Mouse (Mus musculus) embryonic facial prominence, embryonic 14.5 days (tissue): ENCODE measurements around the gene Atp2b1. TPM values are rescaled to one million over a fixed set of nuclear protein-coding genes. Genes with fewer than 3 reads are reported as not detected.

Source experiments
- ATAC-seq: fragments of 200-750 bp; cut with Nextera tagmentation; 2 replicates; pipeline ENCODE4 v1.8.0; 2017; ENCODE audit warnings: low read depth, moderate number of reproducible peaks, moderate TSS enrichment
- DNase-seq: peaks from one replicate; pipeline ENCODE4 v3.0.0-alpha.2; 2015; ENCODE audit warnings: low spot score
- H3K27ac ChIP-seq: fragments of 300-500 bp; sonication (generic); replicated peaks from 2 replicates; pipeline ENCODE4 v1.5.1; 2014; ENCODE audit warnings: low read depth, mild to moderate bottlenecking, low read length, moderate library complexity
- H3K27me3 ChIP-seq: fragments of 300-500 bp; sonication (generic); replicated peaks from 2 replicates; pipeline ENCODE4 v1.6.1; 2014; ENCODE audit warnings: low read length; ENCODE audit not compliant: control insufficient read depth, insufficient read depth
- H3K36me3 ChIP-seq: fragments of 300-500 bp; sonication (generic); 2 replicates; pipeline ENCODE4 v1.6.1; 2014; ENCODE audit warnings: low read length, mixed read lengths; ENCODE audit not compliant: control insufficient read depth, insufficient read depth
- H3K4me1 ChIP-seq: fragments of 300-500 bp; sonication (generic); 2 replicates; pipeline ENCODE4 v1.6.1; 2014; ENCODE audit warnings: antibody characterized with exemption, low read length; ENCODE audit not compliant: control insufficient read depth, insufficient read depth
- H3K4me2 ChIP-seq: fragments of 300-500 bp; sonication (generic); 2 replicates; pipeline ENCODE4 v1.6.1; 2014; ENCODE audit warnings: low read depth, mild to moderate bottlenecking, low read length, moderate library complexity, mixed read lengths
- H3K4me3 ChIP-seq: fragments of 300-500 bp; sonication (generic); 2 replicates; pipeline ENCODE4 v1.5.1; 2014; ENCODE audit warnings: low read depth, mild to moderate bottlenecking, low read length
- H3K9ac ChIP-seq: fragments of 300-500 bp; sonication (generic); 2 replicates; pipeline ENCODE4 v1.6.1; 2014; ENCODE audit warnings: low read depth, mild to moderate bottlenecking, low read length, moderate library complexity, mixed read lengths
- H3K9me3 ChIP-seq: fragments of 300-500 bp; sonication (generic); 2 replicates; pipeline ENCODE4 v1.6.1; 2016; ENCODE audit warnings: low read length; ENCODE audit not compliant: control insufficient read depth
- WGBS: fragments of 180-500 bp; shearing (Covaris S2); extraction: QIAGEN DNeasy Blood & Tissue Kit; methylation state at CpG from one replicate; pipeline ENCODE4 v1.1.7; 2014; 5-methylcytosine and 5-hydroxymethylcytosine counted together
- polyA plus RNA-seq: library from polyadenylated mRNA; unstranded; fragments of >200 nt; fragmentation: Nextera tagmentation; extraction: Ambion mirVana; gene quantifications from 2 replicates; pipeline ENCODE4 v1.2.1, GENCODE M21; 2014

Atp2b1 gene
- polyA plus RNA-seq, 1 experiment from 2014 or later: 105 TPM

- H3K9ac ChIP-seq: no peak overlapping the region
These were observed 126.0 kb downstream of the Atp2b1 start for GRCm38 (mm10) chr10:99040171-99040570.

GRCm38 (mm10) chr10:99046756-99047550 is 132.7 kb downstream of the Atp2b1 start:
- DNase-seq (no peak), ATAC-seq (no peak)
- H3K4me2 ChIP-seq: no peak overlapping the region
- no peak overlapping the region for H3K4me3 ChIP-seq
- H3K27ac ChIP-seq: no peak overlapping the region
- no peaks in the 10 kb centered on the region for H3K36me3 ChIP-seq
- no peaks in the 10 kb centered on the region for H3K27me3 ChIP-seq
- H3K9me3 ChIP-seq: no peaks in the 10 kb centered on the region
- WGBS: 68% methylated on average over 5 of the region's 5 CpGs
- no peaks in the 10 kb centered on the region for H3K4me1 ChIP-seq
- H3K9ac ChIP-seq: no peak overlapping the region

More at GRCm38 (mm10) chr10:99040171-99040570, 126.0 kb downstream of the Atp2b1 start:
- H3K4me2 ChIP-seq: no peak overlapping the region
- no peaks in the 10 kb centered on the region for H3K4me1 ChIP-seq
- WGBS: 88% methylated on average over 5 of the region's 5 CpGs
- H3K27me3 ChIP-seq: no peaks in the 10 kb centered on the region
- no peak overlapping the region for H3K27ac ChIP-seq
- H3K36me3 ChIP-seq: no peaks in the 10 kb centered on the region
- H3K4me3 ChIP-seq: no peak overlapping the region
- DNase-seq (no peak), ATAC-seq (no peak)
- H3K9me3 ChIP-seq: no peaks in the 10 kb centered on the region

DNA sequence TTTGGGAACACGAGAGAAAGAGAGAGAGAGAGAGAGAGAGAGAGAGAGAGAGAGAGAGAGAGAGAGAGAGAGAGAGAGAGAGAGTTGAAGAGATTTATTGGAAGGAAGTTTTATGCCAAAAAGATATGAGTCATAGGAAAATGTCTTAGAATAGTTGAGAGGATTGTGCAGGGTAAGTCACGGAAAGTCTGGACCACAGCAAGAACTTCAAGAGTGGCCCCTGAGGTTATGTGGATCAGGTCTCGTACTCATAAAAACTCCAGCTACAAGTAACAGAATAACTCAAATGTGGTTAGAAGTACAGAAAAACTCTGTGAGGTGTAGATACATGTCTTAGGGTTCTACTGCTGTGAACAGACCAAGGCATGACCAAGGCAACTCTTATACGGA is 133.3 kb downstream of the Atp2b1 start:
- no peaks in the 10 kb centered on the region for H3K27me3 ChIP-seq
- H3K9ac ChIP-seq: no peak overlapping the region
- ATAC-seq: no peak
- H3K4me3 ChIP-seq: no peak overlapping the region
- H3K9me3 ChIP-seq: no peaks in the 10 kb centered on the region
- H3K4me2 ChIP-seq: no peak overlapping the region
- 72% methylated on average over 4 of the region's 4 CpGs for WGBS
- H3K27ac ChIP-seq: no peak overlapping the region
- H3K4me1 ChIP-seq: no peaks in the 10 kb centered on the region
- no peak for DNase-seq
- H3K36me3 ChIP-seq: no peaks in the 10 kb centered on the region

GRCm38 (mm10) chr10:99050093-99050492 is 135.9 kb downstream of the Atp2b1 start:
- Histone ChIP-seq H3K9ac (no peak overlapping the region), H3K4me1 (no peaks in the 10 kb centered on the region), H3K36me3 (no peaks in the 10 kb centered on the region), H3K4me3 (no peak overlapping the region), H3K9me3 (no peaks in the 10 kb centered on the region), H3K27ac (no peak overlapping the region), H3K27me3 (no peaks in the 10 kb centered on the region), H3K4me2 (no peak overlapping the region)
- ATAC-seq (no peak), DNase-seq (no peak)
- WGBS: 84% methylated on average over 7 of the region's 7 CpGs

DNA sequence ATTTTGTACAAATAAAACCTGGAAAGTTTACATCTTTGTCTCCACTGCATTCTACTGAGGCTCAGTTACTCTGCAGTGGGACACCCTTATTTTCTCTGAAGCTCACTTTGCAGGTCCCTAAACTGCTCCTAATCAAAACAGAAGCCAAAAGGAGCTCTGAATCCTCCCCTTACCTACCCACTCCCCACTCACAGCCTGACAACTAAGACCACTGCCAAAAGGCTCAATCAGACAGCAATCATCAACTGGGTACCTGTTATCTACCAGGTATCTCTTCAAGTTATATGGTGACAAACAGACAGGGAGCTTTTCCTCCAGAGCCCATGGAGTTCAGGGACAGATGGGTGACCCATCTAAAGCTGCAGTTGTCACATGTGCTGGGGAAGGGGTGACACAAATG is 138.9 kb downstream of the Atp2b1 start:
- H3K9ac ChIP-seq: no peak overlapping the region
- no peak overlapping the region for H3K4me3 ChIP-seq
- no peak overlapping the region for H3K27ac ChIP-seq
- H3K4me1 ChIP-seq: no peaks in the 10 kb centered on the region
- ATAC-seq (no peak), DNase-seq (no peak)
- no peaks in the 10 kb centered on the region for H3K27me3 ChIP-seq
- no peak overlapping the region for H3K4me2 ChIP-seq
- no peaks in the 10 kb centered on the region for H3K36me3 ChIP-seq
- H3K9me3 ChIP-seq: no peaks in the 10 kb centered on the region

DNA sequence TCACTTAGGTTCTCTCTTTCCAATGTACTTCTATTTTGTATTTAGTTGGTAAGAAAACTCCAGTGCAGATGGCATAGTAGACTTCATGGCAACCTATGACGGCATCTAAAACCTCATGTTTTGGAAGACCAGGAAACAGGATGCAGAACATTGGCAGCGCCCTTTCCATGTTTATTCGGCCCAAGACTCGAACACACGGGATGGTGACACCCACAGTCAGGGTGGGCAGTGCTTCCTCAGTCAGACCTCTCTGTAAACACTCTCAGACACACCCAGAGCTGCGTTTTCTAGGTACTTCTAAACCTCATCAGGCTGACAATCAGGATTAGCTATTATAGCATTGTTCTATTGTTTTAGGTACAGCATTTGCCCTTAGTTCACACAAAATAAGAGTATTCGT is 146.4 kb downstream of the Atp2b1 start:
- Histone ChIP-seq H3K4me2 (no peak overlapping the region), H3K27ac (no peak overlapping the region), H3K36me3 (no peaks in the 10 kb centered on the region), H3K4me3 (no peak overlapping the region), H3K4me1 (no peaks in the 10 kb centered on the region), H3K9me3 (no peaks in the 10 kb centered on the region), H3K27me3 (no peaks in the 10 kb centered on the region), H3K9ac (no peak overlapping the region)
- ATAC-seq: no peak
- WGBS: 85% methylated on average over 7 of the region's 7 CpGs
- DNase-seq: no peak

- ATAC-seq (no peak), DNase-seq (no peak)
- Histone ChIP-seq H3K27me3 (no peaks in the 10 kb centered on the region), H3K9ac (no peak overlapping the region), H3K4me3 (no peak overlapping the region), H3K36me3 (no peaks in the 10 kb centered on the region), H3K4me2 (no peak overlapping the region), H3K27ac (no peak overlapping the region), H3K9me3 (no peaks in the 10 kb centered on the region), H3K4me1 (no peaks in the 10 kb centered on the region)
- 89% methylated on average over 10 of the region's 10 CpGs for WGBS
These were observed 147.2 kb downstream of the Atp2b1 start for GRCm38 (mm10) chr10:99061418-99061817.

GRCm38 (mm10) chr10:99062546-99062945 is 148.3 kb downstream of the Atp2b1 start:
- no peaks in the 10 kb centered on the region for H3K36me3 ChIP-seq
- H3K4me3 ChIP-seq: no peak overlapping the region
- no peak overlapping the region for H3K4me2 ChIP-seq
- DNase-seq (no peak), ATAC-seq (no peak)
- H3K27ac ChIP-seq: no peak overlapping the region
- H3K9ac ChIP-seq: no peak overlapping the region
- H3K4me1 ChIP-seq: no peaks in the 10 kb centered on the region
- H3K27me3 ChIP-seq: no peaks in the 10 kb centered on the region
- no peaks in the 10 kb centered on the region for H3K9me3 ChIP-seq
- 79% methylated on average over 5 of the region's 5 CpGs for WGBS
